9 mouse cellular contexts compared by ENCODE assay signal in the genomic region with DNA sequence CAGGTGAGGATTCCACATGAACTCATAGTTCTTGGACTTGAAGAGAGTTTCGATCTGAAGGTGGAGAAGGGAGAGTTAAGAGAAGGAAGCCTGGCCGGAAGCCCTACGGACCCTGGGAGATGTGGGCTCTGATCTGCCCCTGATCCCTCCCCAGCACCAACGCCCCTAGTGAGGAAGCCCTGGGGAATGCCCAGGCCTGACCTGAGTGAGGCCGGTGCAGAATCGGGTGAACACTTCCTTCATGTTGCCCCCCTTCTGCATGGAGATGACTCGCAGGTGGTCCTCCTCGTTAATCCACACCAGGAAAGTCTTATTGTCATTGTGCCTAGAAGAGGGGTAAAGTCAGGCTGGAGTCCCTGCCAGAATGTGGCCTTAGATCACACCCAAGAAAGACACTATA. TPM values are rescaled to one million over a fixed set of nuclear protein-coding genes. Genes with fewer than 3 reads are reported as not detected.
A peak's percentile ranks its signal among the peaks of the same experiment; 100 is the strongest.
DNase-seq lines count a peak whose midpoint lies in the region; ATAC-seq and TF ChIP-seq lines count a peak whose summit lies in the region.
"Had no signal": no experiment of that assay in that cellular context is flagged by ENCODE, and none has a peak within 500 bp of the region (broad histone marks: within the 10 kb centered on the region; RNA-seq: fewer than 3 reads in every experiment).

No protein-coding gene starts in this region.

- no peak for DNase-seq in heart, postnatal 36 days
- DNase-seq in forebrain, postnatal 0 days, result no peak
- DNase-seq in midbrain, embryonic 10.5 days (ENCODE audit: low spot score), result no peak
- no peak for DNase-seq in left cerebral cortex, adult 8-10 months (ENCODE audit: low spot score in 2 of 2)
- no peak for DNase-seq in right cerebral cortex, postnatal 14 days
- DNase-seq in layer of hippocampus, postnatal 14 days (ENCODE audit: low spot score in 2 of 2), result no peak
- DNase-seq: thymus, postnatal 36 days had no signal

- peak overlapping the region; percentile 88 for H3K4me2 ChIP-seq in heart, embryonic 11.5 days
- H3K4me2 ChIP-seq in forebrain, postnatal 0 days (ENCODE audit: low read depth), result peak overlapping the region; percentile 93

- peaks cover 4% of the 10 kb centered on the region; the same call in 1 of the 2 replicates for H3K27me3 ChIP-seq in heart, embryonic 11.5 days (ENCODE audit: control insufficient read depth, insufficient read depth, low read length)
- no peaks in the 10 kb centered on the region for H3K27me3 ChIP-seq in forebrain, postnatal 0 days (ENCODE audit: insufficient read depth, low read length)
- H3K27me3 ChIP-seq in midbrain, embryonic 10.5 days (ENCODE audit: low read depth, poor library complexity, severe bottlenecking), result peaks cover 36% of the 10 kb centered on the region

- no peaks in the 10 kb centered on the region for H3K9me3 ChIP-seq in heart, embryonic 11.5 days (replicated peaks; ENCODE audit: control insufficient read depth, low read length)
- no peaks in the 10 kb centered on the region for H3K9me3 ChIP-seq in forebrain, postnatal 0 days (ENCODE audit: low read length)
- H3K9me3 ChIP-seq in midbrain, embryonic 10.5 days (replicated peaks), result no peaks in the 10 kb centered on the region

- intact Hi-C loops in heart, postnatal 36 days (cut with DNase I), result loop anchor here (5.0 to 10.0 kb wide), 4 partner anchors 207 to 425 kb away; a partner anchor contains a TSS

- WGBS in heart, embryonic 11.5 days (ENCODE audit: insufficient replicate concordance), result 61% methylated on average over 8 of the region's 8 CpGs
- whole genome bisulfite sequencing in forebrain, postnatal 0 days, result 27% methylated on average over 8 of the region's 8 CpGs
- 53% methylated on average over 8 of the region's 8 CpGs for WGBS in midbrain, embryonic 10.5 days

- H3K9ac ChIP-seq in heart, embryonic 11.5 days (ENCODE audit: low read depth, low read length), result no peak overlapping the region
- H3K9ac ChIP-seq in forebrain, postnatal 0 days, result peak overlapping the region; percentile 97

- no peak for TF ChIP-seq CTCF in bone marrow macrophage, adult 2 months (IDR thresholded peaks at IDR 0.05; ENCODE audit: low read depth, low read length)
- no peak for TF ChIP-seq CTCF in forebrain, postnatal 0 days (IDR thresholded peaks at IDR 0.05; ENCODE audit: low read depth)

- H3K27ac ChIP-seq in heart, embryonic 11.5 days (ENCODE audit: low read depth, low read length), result no peak overlapping the region
- peak overlapping the region; percentile 92 for H3K27ac ChIP-seq in bone marrow macrophage, adult 2 months (ENCODE audit: insufficient read depth, low read depth, low read length)
- no peak overlapping the region for H3K27ac ChIP-seq in forebrain, postnatal 0 days (ENCODE audit: low read depth, low read length)
- H3K27ac ChIP-seq in midbrain, embryonic 10.5 days (replicated peaks), result peak overlapping the region; percentile 95

- peak overlapping the region; percentile 63; the same call in 1 of the 2 replicates for H3K4me3 ChIP-seq in heart, embryonic 11.5 days (ENCODE audit: low read depth, low read length)
- H3K4me3 ChIP-seq in bone marrow macrophage, adult 2 months (ENCODE audit: insufficient read depth, low read length), result peak overlapping the region; percentile 89
- peak overlapping the region; percentile 82 for H3K4me3 ChIP-seq in forebrain, postnatal 0 days (ENCODE audit: low read depth, low read length)
- H3K4me3 ChIP-seq in midbrain, embryonic 10.5 days, result peak overlapping the region; percentile 94

- TF ChIP-seq POLR2A in bone marrow macrophage, adult 2 months (IDR thresholded peaks at IDR 0.05; ENCODE audit: borderline replicate concordance, low read depth, low read length), result no peak

- H3K4me1 ChIP-seq in heart, embryonic 11.5 days (ENCODE audit: control insufficient read depth, insufficient read depth, low read length), result peaks cover 46% of the 10 kb centered on the region
- peaks cover 36% of the 10 kb centered on the region for H3K4me1 ChIP-seq in bone marrow macrophage, adult 2 months (ENCODE audit: control insufficient read depth, insufficient read depth, low read length)
- H3K4me1 ChIP-seq in forebrain, postnatal 0 days (ENCODE audit: insufficient read depth), result peaks cover 19% of the 10 kb centered on the region
- peaks cover 66% of the 10 kb centered on the region for H3K4me1 ChIP-seq in midbrain, embryonic 10.5 days

- ATAC-seq in heart, embryonic 11.5 days (replicated peaks; ENCODE audit: insufficient number of reproducible peaks, low FRiP score, low TSS enrichment), result no peak
- no peak for ATAC-seq in forebrain, postnatal 0 days

- H3K36me3 ChIP-seq in heart, embryonic 11.5 days (ENCODE audit: control insufficient read depth, insufficient read depth, low read length), result no peaks in the 10 kb centered on the region
- peaks cover 20% of the 10 kb centered on the region; the same call in 1 of the 2 replicates for H3K36me3 ChIP-seq in forebrain, postnatal 0 days (ENCODE audit: insufficient read depth)
- peaks cover 64% of the 10 kb centered on the region for H3K36me3 ChIP-seq in midbrain, embryonic 10.5 days

RNA-seq across cellular contexts. Expression of a gene that starts 2.2 kb away (rescaled TPM):
- polyA plus RNA-seq in heart, embryonic 11.5 days (2014; fragmentation: Nextera tagmentation; extraction: Ambion mirVana), result 454 and 458 TPM in 2 replicates
- total RNA-seq in heart, postnatal 36 days (2021), result 10 to 100 TPM; 71.6 to 84.7 TPM
- 388 and 396 TPM in 2 replicates for polyA plus RNA-seq in bone marrow macrophage, adult 2 months (2012; ENCODE audit: insufficient read depth, insufficient read length, missing spikeins)
- 1,430 and 1,456 TPM in 2 replicates for total RNA-seq in forebrain, postnatal 0 days (2014; rRNA removed)
- polyA plus RNA-seq in forebrain, postnatal 0 days (2015; fragmentation: Nextera tagmentation; extraction: Ambion mirVana), result 1,561 and 1,650 TPM in 2 replicates
- polyA plus RNA-seq in midbrain, embryonic 10.5 days (2016; fragmentation: Nextera tagmentation; extraction: Ambion mirVana), result 2,837 and 3,349 TPM in 2 replicates
- 1,000 to 10,000 TPM; 1,860 to 1,987 (median 1,908) TPM for total RNA-seq in left cerebral cortex, adult 8-10 months (2022)
- total RNA-seq in layer of hippocampus, postnatal 14 days (2021), result 1,000 to 10,000 TPM; 1,245 to 1,280 TPM

RNA-seq across cellular contexts. Expression of a gene that starts 7.9 kb away (rescaled TPM):
- 3.4 and 4.6 TPM in 2 replicates for polyA plus RNA-seq in heart, embryonic 11.5 days (2014; fragmentation: Nextera tagmentation; extraction: Ambion mirVana)
- total RNA-seq in heart, postnatal 36 days (2021), result 1 to 10 TPM; 3.8 to 6.6 TPM
- 1.2 and 2.4 TPM in 2 replicates for polyA plus RNA-seq in bone marrow macrophage, adult 2 months (2012; ENCODE audit: insufficient read depth, insufficient read length, missing spikeins)
- 15.9 and 19.6 TPM in 2 replicates for total RNA-seq in forebrain, postnatal 0 days (2014; rRNA removed)
- 8.8 and 10.9 TPM in 2 replicates for polyA plus RNA-seq in forebrain, postnatal 0 days (2015; fragmentation: Nextera tagmentation; extraction: Ambion mirVana)
- 18.4 and 18.7 TPM in 2 replicates for polyA plus RNA-seq in midbrain, embryonic 10.5 days (2016; fragmentation: Nextera tagmentation; extraction: Ambion mirVana)
- 10 to 100 TPM; 18.6 to 22.6 (median 20.8) TPM for total RNA-seq in left cerebral cortex, adult 8-10 months (2022)
- total RNA-seq in layer of hippocampus, postnatal 14 days (2021), result 10 to 100 TPM; 15.6 to 17.5 TPM

RNA-seq across cellular contexts. Expression of a gene that starts 43.1 kb away (rescaled TPM):
- polyA plus RNA-seq in heart, embryonic 11.5 days (2014; fragmentation: Nextera tagmentation; extraction: Ambion mirVana), result 41.8 and 42.8 TPM in 2 replicates
- 10 to 100 TPM; 19.5 to 20.4 TPM for total RNA-seq in heart, postnatal 36 days (2021)
- 15.1 and 18.1 TPM in 2 replicates for polyA plus RNA-seq in bone marrow macrophage, adult 2 months (2012; ENCODE audit: insufficient read depth, insufficient read length, missing spikeins)
- total RNA-seq in forebrain, postnatal 0 days (2014; rRNA removed), result 50.6 and 54.2 TPM in 2 replicates
- polyA plus RNA-seq in forebrain, postnatal 0 days (2015; fragmentation: Nextera tagmentation; extraction: Ambion mirVana), result 60.7 and 71.2 TPM in 2 replicates
- 57.2 and 62.0 TPM in 2 replicates for polyA plus RNA-seq in midbrain, embryonic 10.5 days (2016; fragmentation: Nextera tagmentation; extraction: Ambion mirVana)
- total RNA-seq in left cerebral cortex, adult 8-10 months (2022), result 10 to 100 TPM; 59.0 to 65.9 (median 59.6) TPM
- total RNA-seq in layer of hippocampus, postnatal 14 days (2021), result 10 to 100 TPM; 42.0 to 44.4 TPM

RNA-seq across cellular contexts. Expression of a gene that starts 43.1 kb away (rescaled TPM):
- polyA plus RNA-seq in heart, embryonic 11.5 days (2014; fragmentation: Nextera tagmentation; extraction: Ambion mirVana), result 50.0 and 51.3 TPM in 2 replicates
- 10 to 100 TPM; 38.4 to 40.6 TPM for total RNA-seq in heart, postnatal 36 days (2021)
- 34.5 and 38.7 TPM in 2 replicates for polyA plus RNA-seq in bone marrow macrophage, adult 2 months (2012; ENCODE audit: insufficient read depth, insufficient read length, missing spikeins)
- total RNA-seq in forebrain, postnatal 0 days (2014; rRNA removed), result 27.8 and 30.1 TPM in 2 replicates
- 52.7 and 59.8 TPM in 2 replicates for polyA plus RNA-seq in forebrain, postnatal 0 days (2015; fragmentation: Nextera tagmentation; extraction: Ambion mirVana)
- polyA plus RNA-seq in midbrain, embryonic 10.5 days (2016; fragmentation: Nextera tagmentation; extraction: Ambion mirVana), result 59.8 and 59.9 TPM in 2 replicates
- total RNA-seq in left cerebral cortex, adult 8-10 months (2022), result 10 to 100 TPM; 38.6 to 41.1 (median 39.6) TPM
- total RNA-seq in layer of hippocampus, postnatal 14 days (2021), result 10 to 100 TPM; 38.5 to 40.0 TPM

Comparison
In these comparisons a context has a peak if more than half of its experiments do, and no peak if none do; other contexts are left out.
1. H3K27ac ChIP-seq: peak in bone marrow macrophage, adult 2 months (single experiment) and midbrain, embryonic 10.5 days (single experiment); none in heart, embryonic 11.5 days (single experiment) and forebrain, postnatal 0 days (single experiment).
2. RNA of a gene that starts 2.2 kb away (total RNA-seq): 1,860 to 1,987 TPM in left cerebral cortex, adult 8-10 months, 1,430 to 1,456 TPM in forebrain, postnatal 0 days and 1,245 to 1,280 TPM in layer of hippocampus, postnatal 14 days; 71.6 to 84.7 TPM in heart, postnatal 36 days; every median in the first group is over 10 times any median in the second.
3. Peak in every context shown above with its lines, with median percentiles within 50 percentile points of each other: H3K4me3 ChIP-seq.